Mouse (Mus musculus) midbrain, postnatal 0 days (tissue): Measurements from ENCODE around the gene Upp2. TPM values are rescaled to one million over a fixed set of nuclear protein-coding genes. Genes with fewer than 3 reads are reported as not detected.

ENCODE experiments used
- ATAC-seq: fragments of 200-750 bp; cut with Nextera tagmentation; 2 replicates; pipeline ENCODE4 v1.8.0; 2017; ENCODE audit warnings: moderate number of reproducible peaks, mild to moderate bottlenecking, moderate TSS enrichment, moderate library complexity; ENCODE audit not compliant: low FRiP score
- DNase-seq: peaks from one replicate; pipeline ENCODE4 v3.0.0-alpha.2; 2015; ENCODE audit warnings: low spot score
- H3K27ac ChIP-seq: fragments of 300-500 bp; sonication (generic); 2 replicates; pipeline ENCODE4 v1.5.1; 2014; ENCODE audit warnings: low read depth, mild to moderate bottlenecking, low read length, mixed read lengths
- H3K27me3 ChIP-seq: fragments of 300-500 bp; sonication (generic); 2 replicates; pipeline ENCODE4 v1.6.1; 2014; ENCODE audit warnings: low read length, control low read depth, mixed read lengths; ENCODE audit not compliant: insufficient read depth
- H3K36me3 ChIP-seq: fragments of 300-500 bp; sonication (generic); 2 replicates; pipeline ENCODE4 v1.6.1; 2014; ENCODE audit warnings: low read length, control low read depth, mixed read lengths; ENCODE audit not compliant: insufficient read depth
- H3K4me1 ChIP-seq: fragments of 300-500 bp; sonication (generic); 2 replicates; pipeline ENCODE4 v1.6.1; 2014; ENCODE audit warnings: mild to moderate bottlenecking, control low read depth, antibody characterized with exemption, low read length, mixed read lengths; ENCODE audit not compliant: insufficient read depth
- H3K4me2 ChIP-seq: fragments of 300-500 bp; sonication (generic); 2 replicates; pipeline ENCODE4 v1.6.1; 2014; ENCODE audit warnings: low read depth, mild to moderate bottlenecking, low read length, mixed read lengths; ENCODE audit not compliant: poor library complexity, severe bottlenecking
- H3K4me3 ChIP-seq: fragments of 300-500 bp; sonication (generic); 2 replicates; pipeline ENCODE4 v1.5.1; 2014; ENCODE audit warnings: low read depth, mild to moderate bottlenecking, low read length, moderate library complexity
- H3K9ac ChIP-seq: fragments of 300-500 bp; sonication (generic); replicated peaks from 2 replicates; pipeline ENCODE4 v1.6.1; 2014; ENCODE audit warnings: mild to moderate bottlenecking, low read length, moderate library complexity, mixed read lengths; ENCODE audit not compliant: poor library complexity, severe bottlenecking
- H3K9me3 ChIP-seq: fragments of 300-500 bp; sonication (generic); 2 replicates; pipeline ENCODE4 v1.6.1; 2016; ENCODE audit warnings: low read length, control low read depth
- CTCF ChIP-seq: IDR thresholded peaks from 2 replicates; pipeline ENCODE4 v1.5.1; 2016; ENCODE audit warnings: antibody characterized with exemption, mild to moderate bottlenecking
- WGBS: fragments of 180-500 bp; shearing (Covaris S2); extraction: QIAGEN DNeasy Blood & Tissue Kit; methylation state at CpG from one replicate; pipeline ENCODE4 v1.1.7; 2014; 5-methylcytosine and 5-hydroxymethylcytosine counted together
- polyA plus RNA-seq: library from polyadenylated mRNA; unstranded; fragments of >200 nt; fragmentation: Nextera tagmentation; extraction: Ambion mirVana; gene quantifications from 2 replicates; pipeline ENCODE4 v1.2.1, GENCODE M21; 2015
- total RNA-seq: library from RNA; depleted of rRNA; stranded (reverse); fragments of >200 nt; gene quantifications from 2 replicates; pipeline ENCODE4 v1.2.3, GENCODE M21; 2014

Gene Upp2
- total and polyA plus RNA-seq, 2 experiments from 2014 or later = 11.6 TPM

DNA sequence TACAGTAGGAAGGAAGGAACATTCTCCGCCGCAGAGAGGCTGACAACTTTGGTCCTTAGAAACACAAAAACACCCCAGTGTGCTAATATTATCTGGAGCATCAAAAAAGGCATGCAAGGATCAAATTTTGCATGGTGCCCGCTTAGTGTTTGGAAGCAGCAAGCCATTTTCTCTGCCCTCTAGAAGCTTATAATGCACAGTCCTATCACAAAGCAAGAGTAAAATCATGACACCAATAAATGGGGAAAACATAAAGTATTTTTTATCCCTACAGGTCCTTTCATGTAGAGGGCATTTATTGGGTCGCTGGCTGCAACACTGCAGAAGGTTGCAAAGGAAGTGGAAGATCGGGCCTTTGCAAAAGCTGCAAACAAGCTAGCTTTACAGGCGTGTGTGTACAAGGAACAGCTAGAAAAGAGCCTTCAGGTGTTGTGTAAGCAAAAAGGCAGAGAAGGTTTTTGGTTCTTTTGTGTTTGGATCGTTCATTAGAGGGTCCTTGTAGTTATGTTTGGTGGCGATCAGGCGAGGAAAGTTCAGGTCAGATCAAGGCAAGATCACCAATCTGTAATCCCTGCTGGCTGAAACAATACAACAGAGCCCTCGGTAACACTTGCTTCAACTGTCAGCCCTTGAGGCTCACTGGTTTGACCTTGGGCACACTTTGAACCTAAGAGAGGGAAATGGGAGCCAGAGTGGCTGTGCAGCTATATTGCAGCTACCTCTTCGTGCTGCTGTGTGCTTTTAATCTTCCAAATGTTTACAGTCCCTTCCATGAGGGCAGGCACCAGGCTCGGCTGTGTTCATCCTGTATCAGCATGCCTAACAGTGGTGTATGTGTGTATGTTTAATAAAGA is 995 bp downstream of the Upp2 start:
- H3K4me3 ChIP-seq = peak overlapping the region; percentile 89
- no peaks in the 10 kb centered on the region for H3K36me3 ChIP-seq
- TF ChIP-seq CTCF = no peak
- DNase-seq (peak; percentile 10), ATAC-seq (no peak)
- H3K27me3 ChIP-seq = no peaks in the 10 kb centered on the region
- peaks cover 13% of the 10 kb centered on the region for H3K4me1 ChIP-seq
- peak overlapping the region; percentile 98 for H3K27ac ChIP-seq
- peak overlapping the region; percentile 69 for H3K4me2 ChIP-seq
- 3% methylated on average over 12 of the region's 12 CpGs for WGBS
- peak overlapping the region; percentile 91 for H3K9ac ChIP-seq
- H3K9me3 ChIP-seq = no peaks in the 10 kb centered on the region

DNA sequence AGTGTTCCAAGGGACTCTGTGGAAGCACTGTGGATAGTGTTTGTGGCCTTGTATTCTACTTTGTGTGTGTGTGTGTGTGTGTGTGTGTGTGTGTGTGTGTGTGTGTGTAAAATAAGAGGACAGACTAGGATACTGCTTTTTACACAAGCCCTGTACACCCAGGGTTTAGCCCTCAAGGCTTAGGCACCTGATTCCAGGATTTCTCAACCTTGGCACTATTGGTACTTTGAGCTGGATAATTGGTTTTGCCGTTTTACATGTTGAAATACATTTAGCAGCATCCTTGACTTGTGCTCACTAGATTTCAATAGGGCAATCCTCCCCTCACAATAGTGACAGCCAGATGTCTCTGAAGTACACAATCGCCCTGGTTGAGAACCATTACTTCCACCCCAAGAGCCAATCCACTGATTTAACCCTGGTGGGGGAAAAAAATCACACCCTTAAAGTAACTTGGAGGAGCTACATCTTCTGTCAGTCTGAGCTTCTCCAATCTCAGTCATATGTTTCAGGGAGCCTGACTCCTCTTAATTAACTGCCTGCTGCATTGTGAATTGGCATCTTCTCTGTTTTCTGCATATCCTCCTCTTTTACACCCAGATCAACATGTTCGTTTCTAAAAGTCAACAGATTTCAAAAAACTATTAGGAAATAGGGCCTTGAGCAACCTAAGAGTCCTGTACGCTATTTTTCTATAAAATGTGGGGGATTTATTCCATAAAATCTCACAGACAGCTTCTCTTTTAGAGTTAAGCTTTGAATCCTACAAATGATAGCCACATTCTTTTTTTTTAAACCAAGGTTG is 1.9 kb downstream of the Upp2 start:
- DNase-seq = no peak
- 50% methylated on average over 4 of the region's 4 CpGs for WGBS

DNA sequence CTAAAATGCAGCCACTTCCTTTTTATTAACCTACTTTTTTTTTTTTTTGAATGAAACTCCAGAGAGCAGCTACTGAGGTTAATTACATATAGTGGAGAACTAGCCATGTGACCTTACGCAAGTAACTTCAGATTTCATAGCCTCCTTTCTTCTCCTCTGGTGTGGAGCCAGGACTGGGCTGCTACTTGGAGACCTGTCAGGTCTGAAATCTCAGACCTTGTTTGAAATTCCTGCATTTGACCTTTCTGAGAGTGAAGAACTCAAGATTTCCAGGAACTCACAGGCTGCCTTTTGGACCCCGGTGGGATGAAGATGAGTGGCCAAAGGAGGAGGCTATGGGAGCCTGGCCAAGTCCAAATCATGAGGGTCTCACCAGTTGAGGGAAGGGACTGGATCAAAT is 7.1 kb downstream of the Upp2 start:
- no peaks in the 10 kb centered on the region for H3K9me3 ChIP-seq
- H3K4me1 ChIP-seq = 0 out of 2 replicates have a peak, but pooled peaks cover under 1% of the 10 kb centered on the region
- H3K4me3 ChIP-seq = no peak overlapping the region
- H3K36me3 ChIP-seq = no peaks in the 10 kb centered on the region
- H3K9ac ChIP-seq = no peak overlapping the region
- H3K4me2 ChIP-seq = no peak overlapping the region
- DNase-seq (no peak), ATAC-seq (no peak)
- no peak for TF ChIP-seq CTCF
- no peaks in the 10 kb centered on the region for H3K27me3 ChIP-seq
- 87% methylated on average over 2 of the region's 2 CpGs for WGBS
- no peak overlapping the region for H3K27ac ChIP-seq

More for the DNA sequence above, 1.9 kb downstream of the Upp2 start:
- peak overlapping the region; percentile 98 for H3K27ac ChIP-seq
- no peaks in the 10 kb centered on the region for H3K9me3 ChIP-seq
- peak overlapping the region; percentile 69 for H3K4me2 ChIP-seq
- ATAC-seq = no peak
- no peak for TF ChIP-seq CTCF
- H3K9ac ChIP-seq = peak overlapping the region; percentile 91
- no peaks in the 10 kb centered on the region for H3K27me3 ChIP-seq
- H3K36me3 ChIP-seq = no peaks in the 10 kb centered on the region
- peaks cover 13% of the 10 kb centered on the region for H3K4me1 ChIP-seq
- peak overlapping the region; percentile 89 for H3K4me3 ChIP-seq

DNA sequence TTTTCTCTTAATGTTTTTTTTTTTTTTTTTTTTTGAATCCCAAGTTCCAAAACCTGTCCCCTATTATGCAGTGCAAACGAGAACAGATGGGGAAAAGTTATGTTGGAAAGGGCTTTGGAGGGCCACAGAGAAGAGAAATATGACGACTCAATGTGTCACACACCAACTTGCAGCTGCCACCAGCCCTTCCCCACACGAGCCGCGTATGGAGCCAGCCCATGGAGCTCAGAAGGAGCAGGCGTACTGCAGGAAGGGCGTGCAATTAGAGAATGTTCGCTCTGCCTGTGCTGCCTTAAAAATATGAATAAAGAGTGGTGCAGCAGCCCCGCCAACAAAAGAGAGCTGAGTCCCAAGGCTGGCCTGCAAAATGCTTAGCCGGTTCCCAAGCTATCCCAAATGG is 19.2 kb downstream of the Upp2 start:
- Histone ChIP-seq H3K4me3 (no peak overlapping the region), H3K27ac (no peak overlapping the region), H3K27me3 (no peaks in the 10 kb centered on the region), H3K36me3 (no peaks in the 10 kb centered on the region), H3K4me2 (no peak overlapping the region), H3K9ac (no peak overlapping the region), H3K4me1 (no peaks in the 10 kb centered on the region), H3K9me3 (no peaks in the 10 kb centered on the region)
- DNase-seq = no peak
- no peak for ATAC-seq
- TF ChIP-seq CTCF = no peak
- 69% methylated on average over 10 of the region's 10 CpGs for WGBS

DNA sequence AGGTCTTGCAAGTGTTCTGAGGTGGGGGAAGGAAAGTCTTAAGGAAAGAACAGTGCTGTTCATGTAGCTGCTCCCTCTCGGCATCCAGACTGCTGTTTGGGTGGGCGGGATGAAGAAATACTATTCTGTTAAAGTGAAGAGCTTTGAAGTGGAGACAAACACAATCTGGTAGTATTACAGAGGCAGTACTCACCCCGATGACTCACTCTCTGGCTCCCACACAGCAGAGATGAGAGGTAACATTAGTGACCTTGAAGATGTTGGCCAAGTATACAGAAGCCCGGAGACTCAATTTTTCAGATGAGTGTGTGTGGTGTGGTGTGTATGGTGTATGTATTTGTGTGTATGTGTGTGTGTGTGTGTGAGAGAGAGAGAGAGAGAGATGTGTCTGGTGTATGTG is 22.5 kb downstream of the Upp2 start:
- TF ChIP-seq CTCF = no peak
- ATAC-seq = no peak

DNA sequence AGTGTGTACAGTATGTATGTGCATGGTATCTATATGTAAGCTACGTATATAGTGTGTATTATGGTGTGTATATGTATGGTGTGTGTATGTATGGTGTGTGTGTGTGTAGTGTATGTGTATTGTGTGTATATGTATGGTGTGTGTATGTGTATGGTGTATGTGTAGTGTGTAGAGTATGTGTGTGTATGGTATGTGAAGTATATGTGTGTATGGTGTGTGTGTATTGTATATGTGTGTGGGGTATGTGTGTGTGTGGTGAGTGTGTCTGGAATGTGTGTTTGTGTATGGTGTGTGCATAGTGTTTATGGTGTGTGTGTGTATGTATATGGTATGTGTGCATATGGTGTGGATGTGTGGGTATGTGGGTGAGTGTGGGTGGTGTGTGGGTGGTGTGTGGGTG is 23.0 kb downstream of the Upp2 start:
- Histone ChIP-seq H3K36me3 (no peaks in the 10 kb centered on the region), H3K9ac (no peak overlapping the region), H3K4me2 (no peak overlapping the region), H3K4me3 (no peak overlapping the region), H3K9me3 (no peaks in the 10 kb centered on the region), H3K27ac (no peak overlapping the region), H3K27me3 (no peaks in the 10 kb centered on the region), H3K4me1 (no peaks in the 10 kb centered on the region)
- ATAC-seq = peak; percentile 16; the same call in 1 of the 2 replicates
- TF ChIP-seq CTCF = no peak
- DNase-seq = no peak
- WGBS = 92% methylated on average over 1 of the region's 1 CpGs

More for the DNA sequence above, 22.5 kb downstream of the Upp2 start:
- Histone ChIP-seq H3K9ac (no peak overlapping the region), H3K4me3 (no peak overlapping the region), H3K27ac (no peak overlapping the region), H3K27me3 (no peaks in the 10 kb centered on the region), H3K4me1 (no peaks in the 10 kb centered on the region), H3K9me3 (no peaks in the 10 kb centered on the region), H3K4me2 (no peak overlapping the region), H3K36me3 (no peaks in the 10 kb centered on the region)
- WGBS = 79% methylated on average over 4 of the region's 4 CpGs
- no peak for DNase-seq
